Mouse (Mus musculus) brain, adult 2 months (tissue): ENCODE data around the gene Mllt10.

ENCODE experiments used
- DNase-seq: peaks from one replicate; pipeline ENCODE4 v3.0.0; 2011; ENCODE audit warnings: low read depth, low spot score

Gene Mllt10

GRCm38 (mm10) chr2:18034371-18035250 is 20.4 kb upstream of the Mllt10 start:
- DNase-seq: no peak

DNA sequence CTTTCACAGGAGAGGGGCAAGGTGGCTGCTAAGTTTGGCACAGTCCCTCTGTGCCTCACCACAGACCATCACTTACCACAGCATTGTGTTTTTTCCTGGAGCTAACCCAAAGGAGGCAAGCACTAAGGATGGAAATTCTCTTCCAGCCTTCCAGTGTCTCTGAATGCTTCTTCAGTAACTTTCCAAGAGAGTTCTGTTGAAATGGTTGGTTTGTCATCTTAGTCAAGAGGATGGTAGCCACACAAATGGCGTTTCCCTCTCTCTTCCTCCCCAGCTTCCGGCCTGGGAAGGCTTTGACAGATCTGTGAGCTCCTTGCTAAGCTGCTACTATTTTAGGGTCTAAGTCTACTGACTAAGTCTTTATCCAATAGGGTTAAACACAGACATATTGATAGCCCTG is 17.5 kb upstream of the Mllt10 start, which contains the start of gene A930004D18Rik:
TSS of gene A930004D18Rik (minus strand) at position 247 of the 400 bp plus-strand sequence.
- DNase-seq: no peak

DNA sequence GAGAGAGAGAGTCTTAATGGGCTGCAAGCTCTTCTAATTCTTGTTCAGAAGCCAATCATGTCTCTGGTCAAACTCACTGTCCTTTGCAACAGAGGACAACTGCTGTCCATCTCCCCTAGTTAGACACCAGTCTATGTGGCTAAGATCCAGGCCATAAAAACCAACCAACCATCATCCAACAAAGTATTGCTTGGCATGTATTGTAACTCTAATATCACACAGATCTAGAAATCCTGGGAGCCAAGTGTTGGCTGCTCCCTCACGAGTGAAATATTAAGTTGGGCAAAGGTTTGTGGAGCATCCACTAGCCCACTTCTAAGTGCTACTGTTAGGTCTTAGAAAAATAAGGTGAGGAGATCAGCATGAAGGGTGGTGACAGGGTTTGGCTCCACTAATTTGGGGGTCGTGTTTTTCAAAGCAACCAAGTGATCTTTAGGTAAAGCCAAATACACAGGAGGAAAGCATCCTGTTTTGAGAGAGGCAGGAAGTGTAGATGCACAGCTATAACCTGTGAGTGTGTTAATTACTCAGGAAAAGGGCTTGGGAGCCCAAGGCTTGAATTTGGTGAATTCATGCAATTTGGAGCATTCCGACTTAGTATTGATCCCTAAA is 16.8 kb upstream of the Mllt10 start:
- no peak for DNase-seq

- DNase-seq: no peak
Observed at GRCm38 (mm10) chr2:18038895-18039371, 16.1 kb upstream of the Mllt10 start.

DNA sequence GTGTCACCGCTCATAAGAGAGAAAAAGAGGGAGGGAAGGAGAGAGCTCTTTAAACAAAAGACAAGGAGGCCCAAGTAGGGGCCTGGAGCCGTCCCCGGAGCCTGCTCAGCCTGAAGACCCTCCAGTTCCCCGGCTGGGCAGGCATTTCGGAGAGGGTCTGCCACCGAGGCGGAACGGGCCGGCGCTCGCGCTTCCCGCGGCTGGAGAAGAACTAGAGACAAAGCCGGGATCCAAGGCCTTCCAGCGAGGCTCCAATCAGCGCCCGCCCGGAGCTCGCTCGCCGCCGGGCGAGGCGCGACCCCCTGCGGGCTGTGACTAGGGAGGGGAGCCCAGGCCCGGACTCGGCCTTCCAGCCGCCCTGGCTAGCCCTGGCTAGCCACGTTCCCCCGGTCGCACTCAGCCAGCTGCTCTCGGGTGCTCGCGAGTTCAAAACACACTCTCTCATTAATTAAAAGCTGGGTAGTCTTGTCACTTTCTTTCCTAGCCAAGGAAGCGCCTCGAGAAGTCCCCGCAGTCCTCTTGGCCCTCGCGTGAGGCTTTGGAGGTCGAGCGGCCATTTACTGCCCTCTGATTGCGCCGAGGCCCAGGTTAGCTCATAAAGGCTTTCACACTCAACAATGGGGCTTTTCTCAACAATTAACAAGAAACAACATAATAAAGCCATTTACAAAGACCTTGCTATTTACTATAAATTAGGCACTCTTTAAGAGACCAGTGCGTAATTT is 15.3 kb upstream of the Mllt10 start:
- no peak for DNase-seq

- DNase-seq: no peak
Observed at GRCm38 (mm10) chr2:18040347-18041160, 14.5 kb upstream of the Mllt10 start.

GRCm38 (mm10) chr2:18041199-18041885 is 13.7 kb upstream of the Mllt10 start:
- no peak for DNase-seq

GRCm38 (mm10) chr2:18045143-18045780 is 9.8 kb upstream of the Mllt10 start:
- DNase-seq: no peak

- DNase-seq: no peak
Observed at GRCm38 (mm10) chr2:18045781-18046181, 9.3 kb upstream of the Mllt10 start.

DNA sequence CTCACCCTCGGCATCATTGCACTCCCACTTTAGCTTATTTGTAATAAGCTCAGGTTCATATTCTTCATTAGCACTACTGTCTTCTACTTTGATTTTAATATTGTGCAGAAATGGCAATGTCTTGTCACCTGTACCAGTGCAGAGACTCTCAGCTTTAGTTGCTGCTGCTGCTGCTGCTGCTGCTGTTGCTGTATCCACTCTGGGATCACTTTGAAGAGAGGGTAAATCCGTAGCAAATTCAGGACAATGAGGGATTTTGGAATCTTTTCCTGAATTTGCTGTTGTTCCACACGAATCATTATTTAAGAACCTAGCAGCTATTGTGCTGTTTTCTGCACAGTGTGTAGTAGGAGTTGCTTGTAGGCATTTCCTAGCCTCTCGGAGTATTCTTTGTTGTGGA is 8.9 kb upstream of the Mllt10 start:
- DNase-seq: no peak

GRCm38 (mm10) chr2:18046758-18047645 is 8.0 kb upstream of the Mllt10 start:
- DNase-seq: peak; percentile 90

- DNase-seq: peak; percentile 85
Observed at GRCm38 (mm10) chr2:18047646-18048452, 7.2 kb upstream of the Mllt10 start.

DNA sequence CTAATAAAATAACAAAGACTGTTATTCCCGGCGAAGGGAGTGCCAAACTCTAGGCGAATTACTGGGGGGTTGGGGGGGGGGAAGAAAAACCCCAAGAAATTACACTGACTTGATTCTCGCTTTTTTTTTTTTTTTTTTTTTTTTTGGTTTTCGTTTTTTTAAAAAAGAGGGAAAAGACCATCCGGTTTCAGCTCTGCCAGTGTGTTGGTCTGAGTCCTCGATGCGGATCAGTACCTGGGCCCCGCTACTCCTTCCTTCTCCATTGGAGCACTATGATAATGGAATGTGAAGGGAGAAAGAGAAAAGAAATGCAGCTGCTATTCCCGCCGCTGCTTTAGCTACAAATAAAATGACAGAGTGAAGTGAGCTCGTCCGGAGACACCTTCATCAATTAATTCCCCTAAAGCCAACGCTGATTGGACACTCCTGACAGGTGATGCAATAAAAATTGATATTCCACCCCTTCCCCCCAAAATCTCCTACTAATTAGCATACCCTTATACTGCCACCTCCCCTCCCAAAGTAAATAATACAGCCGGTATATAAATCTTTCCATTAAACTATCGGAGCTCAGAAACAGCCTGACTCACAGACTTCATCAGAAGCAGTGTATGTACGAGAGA is 6.5 kb upstream of the Mllt10 start, which contains the start of gene Skida1:
TSS of gene Skida1 (minus strand) at position 599 of the 623 bp plus-strand sequence.
- DNase-seq: peak; percentile 49

- no peak for DNase-seq
Observed at GRCm38 (mm10) chr2:18049279-18049821, 5.7 kb upstream of the Mllt10 start.

GRCm38 (mm10) chr2:18050018-18050417 is 5.0 kb upstream of the Mllt10 start:
- no peak for DNase-seq

- no peak for DNase-seq
Observed at GRCm38 (mm10) chr2:18050541-18050985, 4.5 kb upstream of the Mllt10 start.
